Mouse (Mus musculus): ENCODE results near the gene Fer1l4. TPM values are rescaled to one million over a fixed set of nuclear protein-coding genes. Genes with fewer than 3 reads are reported as not detected.

Gene Fer1l4
- not detected for total RNA-seq (2021)
- long read RNA-seq: 0 reads

GRCm38 (mm10) chr2:156052816-156053215 lies at the start of gene Fer1l4:
Gene Fer1l4, minus strand, starts transcription at chr2:156052947.
- DNase-seq (ENCODE audit: low spot score in 2 of 2): no peak

GRCm38 (mm10) chr2:156091926-156092325 lies 39.2 kb upstream of the Fer1l4 start:
- no peak for DNase-seq (ENCODE audit: low spot score in 2 of 2)

- peak in 1 of 2 experiments; percentile 40 for DNase-seq (ENCODE audit: low spot score in 2 of 2)
These were observed 37.1 kb upstream of the Fer1l4 start for GRCm38 (mm10) chr2:156089799-156090198.

GRCm38 (mm10) chr2:156087391-156088110 lies 34.8 kb upstream of the Fer1l4 start:
- DNase-seq (ENCODE audit: low spot score in 2 of 2): no peak

- no peak for DNase-seq (ENCODE audit: low spot score in 2 of 2)
These were observed 31.8 kb upstream of the Fer1l4 start for GRCm38 (mm10) chr2:156084541-156084940.

GRCm38 (mm10) chr2:156080391-156080790 lies 27.6 kb upstream of the Fer1l4 start:
- DNase-seq (ENCODE audit: low spot score in 2 of 2): no peak

- no peak for DNase-seq (ENCODE audit: low spot score in 2 of 2)
These were observed 26.9 kb upstream of the Fer1l4 start for GRCm38 (mm10) chr2:156079674-156080073.

- DNase-seq (ENCODE audit: low spot score in 2 of 2): no peak
These were observed 26.4 kb upstream of the Fer1l4 start for GRCm38 (mm10) chr2:156079183-156079560.

GRCm38 (mm10) chr2:156078421-156079182 lies 25.9 kb upstream of the Fer1l4 start:
- no peak for DNase-seq (ENCODE audit: low spot score in 2 of 2)

- no peak for DNase-seq (ENCODE audit: low spot score in 2 of 2)
These were observed 24.7 kb upstream of the Fer1l4 start for GRCm38 (mm10) chr2:156077461-156077860.

- no peak for DNase-seq (ENCODE audit: low spot score in 2 of 2)
These were observed 21.0 kb upstream of the Fer1l4 start for GRCm38 (mm10) chr2:156073725-156074124.

- DNase-seq (ENCODE audit: low spot score in 2 of 2): no peak
These were observed 18.5 kb upstream of the Fer1l4 start for GRCm38 (mm10) chr2:156071236-156071635.

GRCm38 (mm10) chr2:156067916-156068315 lies 15.2 kb upstream of the Fer1l4 start:
- no peak for DNase-seq (ENCODE audit: low spot score in 2 of 2)

- no peak for DNase-seq (ENCODE audit: low spot score in 2 of 2)
These were observed 13.4 kb upstream of the Fer1l4 start for GRCm38 (mm10) chr2:156066126-156066525.

GRCm38 (mm10) chr2:156065099-156066041 lies 12.6 kb upstream of the Fer1l4 start, which contains the start of gene Spag4:
Gene Spag4, plus strand, starts transcription at chr2:156065175.
- DNase-seq (ENCODE audit: low spot score in 2 of 2): peak; percentile 35 to 64

GRCm38 (mm10) chr2:156047929-156048328 lies 4.8 kb downstream of the Fer1l4 start:
- DNase-seq (ENCODE audit: low spot score in 2 of 2): no peak

GRCm38 (mm10) chr2:156042903-156043302 lies 9.8 kb downstream of the Fer1l4 start:
- no peak for DNase-seq (ENCODE audit: low spot score in 2 of 2)

GRCm38 (mm10) chr2:156039390-156039789 lies 13.4 kb downstream of the Fer1l4 start:
- DNase-seq (ENCODE audit: low spot score in 2 of 2): no peak

GRCm38 (mm10) chr2:156025482-156025881 lies 27.3 kb downstream of the Fer1l4 start:
- no peak for DNase-seq (ENCODE audit: low spot score in 2 of 2)

- DNase-seq (ENCODE audit: low spot score in 2 of 2): no peak
These were observed 31.0 kb downstream of the Fer1l4 start for GRCm38 (mm10) chr2:156021765-156022164.

GRCm38 (mm10) chr2:156021219-156021618 lies 31.5 kb downstream of the Fer1l4 start:
- no peak for DNase-seq (ENCODE audit: low spot score in 2 of 2)
